Mouse (Mus musculus) CD8-positive naive resting alpha-beta T cell, adult 57 days (primary cell): ENCODE measurements around the gene 2310046K23Rik. TPM values are rescaled to one million over a fixed set of nuclear protein-coding genes. Genes with fewer than 3 reads are reported as not detected.

Experiments used
- total RNA-seq: library from RNA; stranded (reverse); gene quantifications from one replicate; pipeline ENCODE4 v1.2.4, GENCODE M21; 2023

2310046K23Rik gene
- total RNA-seq: not detected

GRCm38 (mm10) chr3:92534411-92534810 lies at the start of gene 2310046K23Rik:
Gene 2310046K23Rik, minus strand, starts transcription at chr3:92534511.

GRCm38 (mm10) chr3:92573449-92574041 lies 39.2 kb upstream of the 2310046K23Rik start, which contains the start of gene Ivl:
Gene Ivl, minus strand, starts transcription at chr3:92573735.

GRCm38 (mm10) chr3:92500393-92500792 lies 33.9 kb downstream of the 2310046K23Rik start, which contains the start of gene Sprr4:
Gene Sprr4, minus strand, starts transcription at chr3:92500493.

GRCm38 (mm10) chr3:92485863-92486262 lies 48.4 kb downstream of the 2310046K23Rik start, which contains the start of gene Sprr1a:
Gene Sprr1a, minus strand, starts transcription at chr3:92485895.

Other genes starting within 250 kb of the 2310046K23Rik start
- not detected for gene Sprr2a3, start 249.1 kb downstream of the 2310046K23Rik start, total RNA-seq
- gene Sprr2b, start 217.9 kb downstream of the 2310046K23Rik start, total RNA-seq: not detected
- gene Sprr2d, start 195.4 kb downstream of the 2310046K23Rik start, total RNA-seq: not detected
- gene Sprr2e, start 182.4 kb downstream of the 2310046K23Rik start, total RNA-seq: not detected
- gene Sprr2f, start 169.3 kb downstream of the 2310046K23Rik start, total RNA-seq: not detected
- not detected for gene Sprr2h, start 148.8 kb downstream of the 2310046K23Rik start, total RNA-seq
- not detected for gene Sprr2i, start 126.5 kb downstream of the 2310046K23Rik start, total RNA-seq
- gene Sprr2j-ps, start 116.4 kb downstream of the 2310046K23Rik start, total RNA-seq: not detected
- 1.4 TPM for gene Gm9774, start 105.1 kb downstream of the 2310046K23Rik start, total RNA-seq
- gene Sprr2k, start 101.9 kb downstream of the 2310046K23Rik start, total RNA-seq: not detected
- not detected for gene Sprr1b, start 95.7 kb downstream of the 2310046K23Rik start, total RNA-seq
- not detected for gene Sprr3, start 75.8 kb downstream of the 2310046K23Rik start, total RNA-seq
- not detected for gene Sprr1a, start 48.6 kb downstream of the 2310046K23Rik start, total RNA-seq
- gene Sprr4, start 34.0 kb downstream of the 2310046K23Rik start, total RNA-seq: not detected
- gene Ivl, start 39.2 kb upstream of the 2310046K23Rik start, total RNA-seq: not detected
- not detected for gene Smcp, start 54.5 kb upstream of the 2310046K23Rik start, total RNA-seq
- gene 2210017I01Rik, start 73.0 kb upstream of the 2310046K23Rik start, total RNA-seq: not detected
- not detected for gene Lce6a, start 87.1 kb upstream of the 2310046K23Rik start, total RNA-seq
- not detected for gene Lce1a1, start 113.8 kb upstream of the 2310046K23Rik start, total RNA-seq
- gene Lce1b, start 122.4 kb upstream of the 2310046K23Rik start, total RNA-seq: not detected
- gene Lce1a2, start 135.8 kb upstream of the 2310046K23Rik start, total RNA-seq: not detected
- gene Lce1c, start 144.7 kb upstream of the 2310046K23Rik start, total RNA-seq: not detected
- gene Lce1d, start 152.7 kb upstream of the 2310046K23Rik start, total RNA-seq: not detected
- gene Lce1e, start 174.6 kb upstream of the 2310046K23Rik start, total RNA-seq: not detected
- not detected for gene Lce1f, start 185.8 kb upstream of the 2310046K23Rik start, total RNA-seq
- not detected for gene Gm38119, start 204.6 kb upstream of the 2310046K23Rik start, total RNA-seq
- gene Lce1g, start 217.8 kb upstream of the 2310046K23Rik start, total RNA-seq: not detected
- gene Lce1h, start 230.6 kb upstream of the 2310046K23Rik start, total RNA-seq: not detected
- not detected for gene Lce1i, start 244.4 kb upstream of the 2310046K23Rik start, total RNA-seq